Mouse (Mus musculus) Patski (cell line): ENCODE measurements around the gene Xkr7. TPM values are rescaled to one million over a fixed set of nuclear protein-coding genes. Genes with fewer than 3 reads are reported as not detected.

Experiments
- ATAC-seq: fragments of 100-300 bp; one replicate; pipeline ENCODE4 v1.8.0; 2021
- CTCF ChIA-PET: fragments of 350-600 bp; sonication (Branson Sonifier 250); formaldehyde crosslinking; loops from one replicate; lab custom pipeline; 2022; ENCODE audit warnings: inconsistent platforms; lab: Charles Lee
- POLR2A ChIA-PET: fragments of 350-600 bp; sonication (Branson Sonifier 250); formaldehyde crosslinking; loops from one replicate; lab custom pipeline; 2022; ENCODE audit warnings: antibody characterized with exemption, inconsistent platforms; lab: Charles Lee
- DNase-seq: peaks from one replicate; pipeline ENCODE4 v3.0.0-alpha.2; 2011; ENCODE audit warnings: low read depth, low spot score
- H3K27me3 ChIP-seq: fragments of 371-371 bp; one replicate; pipeline ENCODE4 v1.5.1; 2021
- CTCF ChIP-seq: fragments of 100-300 bp; IDR thresholded peaks from one replicate; pipeline ENCODE4 v1.5.1; 2021
- in situ Hi-C: fragments of 300-500 bp; cut with MboI; formaldehyde crosslinking; loops from 3 replicates; pipeline ENCODE4 v1.11.1; 2018; ENCODE audit warnings: low pct_unique_long_range_greater_than_20kb, mixed read lengths
- polyA plus RNA-seq: library from polyadenylated mRNA; unstranded; gene quantifications from one replicate; pipeline ENCODE4 v1.2.3, GENCODE M21; 2021

Gene Xkr7
- polyA plus RNA-seq, 1 experiment from 2014 or later, result not detected

- POLR2A ChIA-PET, result interaction anchor here (0.6 to 1.4 kb wide), 2 partner anchors 96 to 266 kb away, joined by 3 read pairs; no protein-coding TSS in a partner anchor
- TF ChIP-seq CTCF, result no peak
- in situ Hi-C loops, result loop anchor here (5.0 to 10.0 kb wide), 2 partner anchors 97 to 169 kb away; partner anchors contain the start of gene Tpx2
These were observed 17.7 kb upstream of the Xkr7 start for GRCm38 (mm10) chr2:153013724-153014515.

DNA sequence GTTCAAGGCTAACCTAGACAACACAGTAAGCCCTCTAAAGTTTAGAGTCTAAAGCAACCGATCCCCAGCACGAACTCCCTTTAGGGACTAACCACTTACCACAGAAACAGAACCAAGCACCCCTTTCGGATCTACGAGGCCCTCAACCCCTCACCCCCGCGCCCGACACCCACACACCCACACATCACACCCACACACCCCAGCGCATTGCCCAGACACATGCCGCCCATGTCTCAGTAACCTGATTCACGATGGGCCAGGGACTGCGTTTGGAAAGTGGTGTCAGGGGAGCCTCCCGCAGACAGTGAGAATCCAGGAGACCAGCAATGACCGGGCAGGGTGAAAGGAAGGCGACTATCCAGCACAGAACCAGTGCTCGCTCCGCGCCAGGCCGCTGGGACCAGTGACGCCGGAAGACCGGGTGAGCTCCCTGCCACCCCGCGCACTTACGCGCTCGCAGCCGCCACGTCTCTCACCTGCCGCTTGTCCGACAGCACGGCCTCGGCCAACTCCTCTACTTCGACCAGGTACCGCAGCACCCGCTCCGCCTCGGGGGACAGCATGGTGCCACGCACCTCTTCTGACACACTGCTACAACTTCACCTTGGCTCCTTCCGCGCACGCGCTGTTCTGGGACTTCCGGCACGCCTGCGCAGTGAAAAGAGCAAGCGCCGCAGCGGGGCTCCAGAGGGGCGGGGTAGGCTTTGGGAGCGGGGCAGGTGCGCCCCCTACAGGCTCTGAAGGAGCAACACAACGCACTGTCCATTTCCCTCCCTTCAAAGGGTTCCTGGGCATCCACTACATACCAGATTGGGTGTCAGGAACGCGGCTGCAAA is 16.7 kb upstream of the Xkr7 start, which contains the start of gene Pdrg1:
Gene Pdrg1 (minus strand): TSS at position 670 of the 836 bp plus-strand sequence.
- in situ Hi-C loops, result loop anchor here (5.0 to 10.0 kb wide), 2 partner anchors 98 to 170 kb away; partner anchors contain the start of gene Tpx2
- peak; percentile 99 for TF ChIP-seq CTCF
- ATAC-seq, result peak; percentile 88
- peak; percentile 64 for DNase-seq
- CTCF ChIA-PET, result interaction anchor here (1.0 to 2.9 kb wide), 4 partner anchors 71 to 125 kb away, joined by 3 to 10 read pairs (median 4); no protein-coding TSS in a partner anchor
- peaks cover 23% of the 10 kb centered on the region for H3K27me3 ChIP-seq
- POLR2A ChIA-PET, result interaction anchor here (0.7 kb wide), 1 partner anchor 91 kb away, joined by 3 read pairs; no protein-coding TSS in a partner anchor

More at GRCm38 (mm10) chr2:153013724-153014515, 17.7 kb upstream of the Xkr7 start:
- DNase-seq (peak; percentile 70), ATAC-seq (peak; percentile 74)
- peaks cover 15% of the 10 kb centered on the region for H3K27me3 ChIP-seq
- CTCF ChIA-PET, result interaction anchor here (1.0 to 2.9 kb wide), 3 partner anchors 70 to 99 kb away, joined by 3 to 10 read pairs (median 4); no protein-coding TSS in a partner anchor

DNA sequence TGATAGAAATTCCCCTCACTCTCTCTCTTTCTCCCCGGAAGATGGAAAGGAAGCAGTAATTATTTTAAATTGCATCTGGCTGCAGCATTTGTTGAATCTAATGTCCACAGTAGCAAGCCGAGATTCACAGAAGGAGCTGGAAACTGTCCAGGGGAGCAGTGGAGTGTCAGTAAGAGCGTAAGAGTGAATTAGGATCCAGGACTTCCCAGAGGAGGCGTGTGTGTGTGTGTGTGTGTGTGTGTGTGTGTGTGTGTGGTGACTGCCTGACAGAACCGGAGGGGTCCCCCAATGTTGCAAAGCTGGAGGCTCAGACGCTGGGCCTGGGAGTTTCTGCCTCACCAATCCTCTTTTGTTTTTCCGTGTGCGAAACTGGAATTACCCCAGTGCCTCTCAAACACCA is 15.8 kb upstream of the Xkr7 start:
- TF ChIP-seq CTCF, result no peak
- peaks cover 27% of the 10 kb centered on the region for H3K27me3 ChIP-seq
- in situ Hi-C loops, result loop anchor here (10.0 kb wide), 1 partner anchor 171 kb away; the partner anchor contains the start of gene Tpx2
- ATAC-seq (no peak), DNase-seq (no peak)
- POLR2A ChIA-PET, result interaction anchor here (0.7 kb wide), 1 partner anchor 92 kb away, joined by 3 read pairs; no protein-coding TSS in a partner anchor
- CTCF ChIA-PET, result interaction anchor here (1.0 to 2.9 kb wide), 3 partner anchors 46 to 125 kb away, joined by 3 to 10 read pairs (median 3); no protein-coding TSS in a partner anchor

- in situ Hi-C loops, result loop anchor here (10.0 kb wide), 1 partner anchor 172 kb away; the partner anchor contains the start of gene Tpx2
- peaks cover 31% of the 10 kb centered on the region for H3K27me3 ChIP-seq
- ChIA-PET CTCF (no interaction called here), POLR2A (no interaction called here)
- no peak for DNase-seq
- no peak for ATAC-seq
- no peak for TF ChIP-seq CTCF
These were observed 14.9 kb upstream of the Xkr7 start for GRCm38 (mm10) chr2:153016786-153017185.

- in situ Hi-C loops, result loop anchor here (10.0 kb wide), 1 partner anchor 175 kb away; the partner anchor contains the start of gene Tpx2
- ATAC-seq (no peak), DNase-seq (no peak)
- POLR2A ChIA-PET, result no interaction called here
- TF ChIP-seq CTCF, result no peak
- H3K27me3 ChIP-seq, result peaks cover 44% of the 10 kb centered on the region
- CTCF ChIA-PET, result no interaction called here
These were observed 12.3 kb upstream of the Xkr7 start for GRCm38 (mm10) chr2:153019355-153019754.

DNA sequence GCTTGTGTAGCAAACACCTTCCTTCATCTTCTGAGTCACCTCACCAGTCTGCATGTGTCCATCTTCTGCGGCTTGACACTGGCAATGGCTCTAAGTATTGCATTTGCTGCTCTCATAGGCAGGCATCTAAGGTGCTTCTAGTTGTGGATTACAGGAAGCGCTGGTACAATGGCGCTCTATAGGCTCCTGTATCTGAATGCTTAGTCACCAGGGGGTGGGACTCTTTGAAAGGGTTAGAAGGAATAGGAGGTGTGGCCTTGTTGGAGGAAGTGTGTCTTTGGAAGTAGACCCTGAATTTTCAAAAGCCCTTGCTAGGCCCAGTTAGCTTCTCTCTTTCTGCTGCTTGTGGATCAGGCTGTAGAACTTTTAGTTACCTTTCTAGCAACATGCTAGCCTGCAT is 10.5 kb upstream of the Xkr7 start:
- DNase-seq (no peak), ATAC-seq (no peak)
- H3K27me3 ChIP-seq, result peaks cover 60% of the 10 kb centered on the region
- POLR2A ChIA-PET, result no interaction called here
- CTCF ChIA-PET, result no interaction called here
- no peak for TF ChIP-seq CTCF
- in situ Hi-C loops, result no loop called here

DNA sequence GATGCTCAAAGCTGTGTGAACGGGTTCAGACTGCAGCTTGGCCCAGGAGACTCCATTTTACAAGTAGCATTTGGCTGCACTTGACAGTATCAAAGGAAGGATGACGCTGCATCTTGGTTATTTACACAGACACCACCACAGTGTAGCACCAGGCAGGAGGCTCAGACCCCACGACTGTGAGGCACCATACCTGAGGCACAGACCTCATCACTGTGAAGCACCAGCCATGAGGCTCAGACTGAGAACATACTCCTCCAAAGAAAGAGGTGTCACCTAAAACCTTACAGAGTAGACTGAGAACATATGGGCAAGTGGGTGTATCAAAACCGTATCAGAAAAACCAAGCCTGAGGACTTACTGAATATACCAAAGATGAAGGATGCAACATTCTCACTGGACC is 8.8 kb upstream of the Xkr7 start:
- ChIA-PET CTCF (no interaction called here), POLR2A (no interaction called here)
- ATAC-seq, result no peak
- no peak for TF ChIP-seq CTCF
- DNase-seq, result no peak
- in situ Hi-C loops, result no loop called here
- H3K27me3 ChIP-seq, result peaks cover 68% of the 10 kb centered on the region

DNA sequence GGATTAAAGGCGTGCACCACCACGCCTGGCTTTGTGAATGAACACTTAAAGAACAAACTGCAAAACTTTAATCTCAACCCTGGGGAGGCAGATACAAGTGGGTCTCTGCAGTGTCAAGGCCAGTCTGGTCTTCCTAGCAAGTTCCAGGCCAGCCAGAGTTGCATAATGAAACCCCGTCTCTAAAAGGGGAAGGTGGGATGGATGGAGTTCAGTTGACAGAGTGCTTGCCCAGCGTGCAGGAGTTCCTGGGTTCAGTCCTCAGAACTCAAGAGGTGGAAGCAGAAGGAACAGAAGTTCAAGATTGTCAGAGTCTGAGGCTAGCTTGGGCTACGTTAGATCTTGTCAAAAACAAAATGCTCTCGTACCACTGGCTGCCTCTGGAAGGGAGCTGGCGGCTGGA is 5.6 kb upstream of the Xkr7 start:
- ChIA-PET CTCF (no interaction called here), POLR2A (no interaction called here)
- DNase-seq (no peak), ATAC-seq (no peak)
- no peak for TF ChIP-seq CTCF
- in situ Hi-C loops, result no loop called here
- peaks cover 73% of the 10 kb centered on the region for H3K27me3 ChIP-seq

DNA sequence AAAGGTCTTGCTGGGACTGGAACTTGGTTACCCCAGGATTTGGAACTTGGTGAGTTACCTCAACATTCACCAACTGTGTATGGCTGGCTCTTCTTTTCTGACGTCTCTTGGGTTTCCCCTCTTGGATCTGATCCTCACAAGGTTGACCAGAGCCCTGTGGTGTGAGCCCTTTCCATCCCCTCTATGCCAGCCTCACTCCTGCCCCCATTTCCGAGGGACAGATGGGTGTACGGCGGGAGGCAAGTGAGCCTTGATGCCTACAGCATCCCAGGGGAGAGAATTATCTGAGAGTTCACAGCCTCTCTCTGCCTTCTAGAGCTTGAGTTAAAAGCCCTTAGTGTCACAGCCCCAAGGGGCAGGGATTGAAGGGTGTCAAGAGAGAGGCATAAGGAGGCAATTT is 4.2 kb upstream of the Xkr7 start:
- TF ChIP-seq CTCF, result no peak
- H3K27me3 ChIP-seq, result peaks cover 84% of the 10 kb centered on the region
- no peak for ATAC-seq
- POLR2A ChIA-PET, result no interaction called here
- in situ Hi-C loops, result no loop called here
- CTCF ChIA-PET, result no interaction called here
- no peak for DNase-seq

DNA sequence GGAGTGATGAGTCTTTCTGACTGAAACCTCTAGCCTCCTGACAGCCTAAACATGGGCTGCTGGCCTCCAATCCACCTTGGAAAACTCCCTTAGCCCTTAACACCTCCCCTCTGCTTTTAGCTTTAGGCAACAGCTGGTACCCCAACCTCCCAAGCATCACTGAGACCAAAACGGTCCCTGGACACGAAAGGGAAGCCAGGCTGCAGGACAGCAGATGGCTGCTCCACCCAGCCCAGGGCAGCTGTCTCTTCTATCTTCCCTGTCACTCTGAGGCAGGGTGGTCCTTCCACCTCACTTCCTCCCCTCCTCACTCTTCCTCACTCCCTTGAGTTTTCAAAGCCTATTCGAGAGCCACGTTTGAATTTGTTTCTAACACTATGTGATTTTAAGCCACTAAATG is 1.2 kb upstream of the Xkr7 start:
- ATAC-seq, result no peak
- ChIA-PET POLR2A (no interaction called here), CTCF (no interaction called here)
- TF ChIP-seq CTCF, result no peak
- H3K27me3 ChIP-seq, result peaks cover 88% of the 10 kb centered on the region
- DNase-seq, result no peak
- in situ Hi-C loops, result no loop called here
